Mouse (Mus musculus): ENCODE data around the gene C87436.

The C87436 gene

GRCm38 (mm10) chr6:86431531-86431930 lies 6.6 kb upstream of the C87436 start:
- DNase-seq = no peak

DNA sequence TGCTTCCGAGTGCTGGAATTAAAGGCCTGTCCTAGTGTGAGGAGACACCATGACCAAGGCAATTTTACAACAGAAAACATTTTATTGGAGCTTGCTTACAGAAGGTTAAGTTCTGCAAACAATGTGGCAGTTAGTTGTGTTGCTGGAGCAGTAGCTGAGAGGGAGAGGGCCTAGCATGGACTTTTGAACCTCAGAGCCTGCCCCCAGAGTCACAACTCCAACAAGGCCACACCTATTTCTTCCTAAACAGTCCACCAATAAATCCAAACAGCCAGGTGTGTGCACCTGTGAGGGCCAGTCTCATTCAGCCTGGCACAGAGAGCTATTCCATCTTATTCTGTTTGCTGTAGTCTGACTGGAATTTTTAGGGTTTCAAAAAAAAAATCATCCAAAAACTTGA lies 4.5 kb upstream of the C87436 start:
- no peak for DNase-seq

- DNase-seq = peak; percentile 28
Measured at GRCm38 (mm10) chr6:86437711-86438110, 463 bp upstream of the C87436 start.

- no peak for DNase-seq
Measured at GRCm38 (mm10) chr6:86439119-86439496, 934 bp downstream of the C87436 start.

- no peak for DNase-seq
Measured at GRCm38 (mm10) chr6:86439531-86439930, 1.4 kb downstream of the C87436 start.

DNA sequence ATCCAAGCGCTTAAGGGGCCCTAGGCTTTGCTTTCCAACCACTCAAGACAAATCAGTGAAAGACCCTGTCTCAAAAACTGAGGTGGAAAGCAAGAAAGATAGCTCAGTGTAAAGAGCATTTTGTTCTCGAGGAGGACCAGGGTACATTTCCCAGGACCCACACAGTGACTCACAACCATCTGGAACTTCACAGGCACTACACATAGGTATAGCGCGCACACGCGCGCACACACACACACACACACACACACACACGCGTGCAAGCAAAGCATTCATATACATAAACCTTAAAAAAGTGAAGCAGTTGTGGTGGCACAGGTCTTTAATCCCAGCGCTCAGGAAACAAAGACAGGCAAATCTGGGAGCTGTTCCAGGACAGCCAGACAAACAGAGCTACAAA lies 3.4 kb downstream of the C87436 start:
- no peak for DNase-seq

GRCm38 (mm10) chr6:86445551-86445950 lies 7.4 kb downstream of the C87436 start:
- DNase-seq = no peak

GRCm38 (mm10) chr6:86446927-86447568 lies 8.9 kb downstream of the C87436 start:
- DNase-seq = no peak

- no peak for DNase-seq
Measured at GRCm38 (mm10) chr6:86456727-86457126, 18.6 kb downstream of the C87436 start.

DNA sequence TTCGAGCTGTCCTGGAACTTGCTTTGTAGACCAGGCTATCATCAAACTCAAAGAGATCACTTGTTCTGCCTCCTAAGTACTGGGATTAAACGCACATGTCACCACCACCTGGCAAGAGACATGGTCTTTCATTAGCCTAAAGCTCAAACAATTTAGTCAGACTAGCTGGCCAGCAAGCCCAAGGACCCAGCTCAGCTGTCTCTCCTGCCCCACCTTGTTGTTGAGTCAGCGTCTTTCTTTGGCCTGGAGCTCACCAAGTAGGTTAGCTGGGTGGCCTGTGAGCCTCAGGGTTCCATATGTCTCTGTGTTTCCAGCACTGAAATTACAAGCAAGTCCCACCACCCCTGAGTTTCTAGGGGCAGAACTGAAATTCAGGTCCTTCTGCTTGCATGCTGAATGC lies 24.9 kb downstream of the C87436 start:
- no peak for DNase-seq

GRCm38 (mm10) chr6:86471317-86471716 lies 33.1 kb downstream of the C87436 start:
- DNase-seq = no peak

GRCm38 (mm10) chr6:86471760-86472099 lies 33.6 kb downstream of the C87436 start:
- DNase-seq = no peak

- peak; percentile 100 for DNase-seq
Measured at GRCm38 (mm10) chr6:86472100-86472955, 34.2 kb downstream of the C87436 start.

DNA sequence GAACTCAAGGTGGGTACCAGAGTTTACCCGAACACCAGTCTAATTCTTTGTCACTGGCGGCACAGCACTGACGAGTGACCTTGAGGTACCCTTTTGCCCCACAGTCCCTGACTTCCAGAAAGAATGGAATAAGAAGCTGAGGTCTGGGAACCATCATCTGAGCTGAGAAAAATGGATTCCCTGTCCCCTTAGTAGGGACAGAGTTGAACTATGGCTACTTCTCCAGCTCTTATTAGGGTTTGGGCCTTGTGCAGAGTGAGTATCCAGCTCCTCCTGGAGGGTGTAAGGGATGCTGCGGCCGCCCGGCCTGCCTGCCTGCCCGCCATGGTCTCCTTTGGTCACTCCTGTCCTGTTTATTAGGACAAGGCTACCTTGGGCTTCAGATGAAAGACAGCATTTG lies 34.9 kb downstream of the C87436 start:
- DNase-seq = no peak

GRCm38 (mm10) chr6:86474072-86474471 lies 35.9 kb downstream of the C87436 start:
- DNase-seq = no peak

- no peak for DNase-seq
Measured at GRCm38 (mm10) chr6:86474646-86475181, 36.5 kb downstream of the C87436 start.

DNA sequence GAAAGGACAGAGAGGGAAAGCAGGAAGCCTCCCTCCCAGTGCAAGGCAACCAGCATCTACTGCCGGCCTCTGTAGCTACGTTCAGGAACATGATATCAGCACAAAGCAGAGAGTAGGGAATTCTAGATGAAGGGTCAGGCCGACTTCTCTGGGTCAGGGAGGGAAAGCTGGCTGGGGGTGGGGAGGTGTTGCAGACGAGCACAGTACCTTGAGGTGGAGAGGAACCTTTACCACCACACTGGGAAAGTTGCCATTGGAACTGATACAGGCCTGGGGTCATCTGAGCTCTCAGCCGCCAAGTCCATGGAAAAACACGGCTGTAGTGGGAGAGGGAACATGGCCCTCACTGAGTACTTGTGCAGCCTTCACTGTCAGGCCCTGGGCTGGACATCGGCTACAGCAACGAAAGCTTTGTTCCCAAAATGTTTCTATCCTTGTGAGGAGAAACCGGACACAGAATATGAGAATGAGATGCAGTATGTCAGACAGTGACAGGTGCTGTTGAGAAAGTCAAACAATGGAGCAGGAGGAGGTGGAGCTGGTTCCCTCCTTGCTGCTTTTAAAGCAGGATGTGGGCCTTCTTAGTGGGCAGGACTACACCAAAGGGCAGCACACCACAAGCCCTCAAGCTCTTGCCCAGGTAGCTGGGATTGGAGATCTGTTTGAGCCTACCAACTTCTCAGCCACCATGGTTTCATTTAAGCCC lies 37.4 kb downstream of the C87436 start:
- no peak for DNase-seq

DNA sequence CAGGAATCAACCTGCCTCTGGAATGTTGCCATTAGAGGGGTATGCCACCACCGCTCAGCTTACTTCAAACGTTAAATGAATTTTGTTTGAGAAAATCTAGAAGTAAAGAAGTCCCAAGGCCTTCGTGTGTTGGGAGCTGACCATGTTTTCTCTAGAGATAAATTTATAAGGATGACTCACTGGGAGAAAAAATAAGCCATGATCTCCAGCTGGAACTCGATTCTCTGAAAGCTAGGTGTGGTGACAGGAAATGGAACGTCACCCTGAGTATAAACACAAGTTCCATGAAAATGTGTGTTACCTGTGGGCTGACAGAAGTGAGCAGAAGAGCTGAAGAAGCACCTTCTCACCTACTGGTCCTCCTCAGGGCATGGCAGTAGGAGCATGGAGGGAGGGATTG lies 38.8 kb downstream of the C87436 start:
- DNase-seq = no peak

- no peak for DNase-seq
Measured at GRCm38 (mm10) chr6:86479311-86479710, 41.1 kb downstream of the C87436 start.

- no peak for DNase-seq
Measured at GRCm38 (mm10) chr6:86479816-86480188, 41.6 kb downstream of the C87436 start.

DNA sequence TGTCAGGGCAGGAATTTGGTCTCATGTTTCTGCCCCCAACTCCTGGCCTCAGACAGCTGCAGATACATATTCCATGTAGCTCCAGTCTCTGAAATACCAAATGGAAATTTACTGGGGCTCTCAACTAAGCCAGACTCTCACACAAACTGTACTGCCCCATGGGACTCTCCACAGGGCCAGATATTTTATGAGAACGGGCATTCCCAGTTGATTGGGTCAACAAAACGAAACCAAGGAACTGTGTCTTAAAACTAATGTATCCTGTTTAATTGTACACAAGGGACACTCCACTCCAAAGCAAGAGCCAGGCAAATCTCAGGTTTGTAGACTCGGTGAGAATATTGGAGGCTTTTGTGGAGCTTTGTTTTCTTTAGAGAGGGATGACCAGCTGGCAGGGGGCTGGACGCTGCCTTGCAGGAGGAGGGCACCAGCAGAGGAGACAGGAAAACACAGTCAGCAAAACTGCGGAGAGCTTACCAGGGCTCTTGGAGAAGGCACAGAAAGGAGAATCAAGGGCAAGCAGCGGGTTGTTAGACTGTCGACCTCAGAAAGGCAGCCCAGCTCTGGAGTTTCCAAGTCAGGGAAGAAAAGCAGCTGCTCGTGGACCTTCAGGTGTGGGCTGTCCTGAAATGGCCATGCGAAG lies 42.1 kb downstream of the C87436 start:
- no peak for DNase-seq

DNA sequence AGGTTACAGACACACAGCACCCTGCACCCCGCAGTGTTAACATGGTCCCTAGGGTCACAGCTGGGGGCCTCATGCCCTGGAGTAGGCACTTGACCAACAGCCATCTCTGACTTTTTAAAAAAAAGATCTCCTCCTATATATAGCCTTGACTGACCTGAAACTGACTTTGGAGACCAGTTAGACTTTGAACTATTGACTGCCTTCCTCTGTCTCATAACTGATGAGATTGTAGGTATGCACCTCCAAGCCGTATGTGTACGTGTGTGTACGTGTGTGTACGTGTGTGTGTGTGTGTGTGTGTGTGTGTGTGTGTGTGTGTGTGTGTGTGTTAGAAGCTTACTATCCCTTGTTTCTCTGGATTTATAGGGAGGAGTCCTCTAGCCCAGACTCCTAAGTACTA lies 43.7 kb downstream of the C87436 start:
- no peak for DNase-seq

- no peak for DNase-seq
Measured at GRCm38 (mm10) chr6:86485943-86486640, 47.9 kb downstream of the C87436 start.
